Mouse (Mus musculus): ENCODE measurements at regions not wholly inside any gene's neighbourhood (a gene's known extent, or its start where the extent isn't known, plus 50 kb on each side); places are given as distances from the start of the nearest gene placed in this dataset.
A peak's percentile ranks its signal among the peaks of the same experiment; 100 is the strongest.

DNA sequence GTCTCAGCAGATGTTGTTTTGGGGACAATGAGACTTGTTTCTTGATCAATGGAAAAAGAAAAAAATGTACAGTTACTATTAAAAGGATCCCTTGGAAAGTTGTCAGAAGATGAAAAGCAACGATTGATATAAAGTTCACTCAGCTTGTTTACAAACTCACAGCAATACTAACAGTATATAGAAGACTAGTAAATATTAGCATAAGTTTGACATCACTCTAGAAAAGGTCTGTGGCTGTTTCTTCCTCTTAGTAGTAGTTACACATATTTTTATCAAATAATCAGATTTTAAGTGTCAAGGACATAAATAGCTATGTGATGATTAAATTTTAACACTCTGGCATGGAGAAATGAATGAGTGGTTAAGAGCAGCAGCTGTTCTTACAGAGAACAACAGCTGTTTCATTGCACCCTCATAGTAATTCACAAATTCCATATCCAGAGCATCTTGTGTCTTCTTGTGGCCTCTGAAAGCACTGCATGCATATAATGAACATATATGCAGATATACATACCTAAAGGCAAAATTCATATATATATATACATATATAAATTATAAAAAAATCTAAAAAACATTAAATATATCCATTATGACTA lies 179.1 kb upstream of the Pcdh10 start:
- Histone ChIP-seq H3K4me1 (no peaks in the 10 kb centered on the region), H3K36me3 (replicated peaks) (no peaks in the 10 kb centered on the region), H3K27ac (replicated peaks) (no peak overlapping the region), H3K9me3 (no peaks in the 10 kb centered on the region), H3K4me3 (no peak overlapping the region), H3K27me3 (replicated peaks; ENCODE audit: low read depth, poor library complexity, severe bottlenecking) (no peaks in the 10 kb centered on the region)
- DNase-seq (ENCODE audit: low spot score), result no peak
- WGBS, result 92% methylated on average over 1 of the region's 1 CpGs

DNA sequence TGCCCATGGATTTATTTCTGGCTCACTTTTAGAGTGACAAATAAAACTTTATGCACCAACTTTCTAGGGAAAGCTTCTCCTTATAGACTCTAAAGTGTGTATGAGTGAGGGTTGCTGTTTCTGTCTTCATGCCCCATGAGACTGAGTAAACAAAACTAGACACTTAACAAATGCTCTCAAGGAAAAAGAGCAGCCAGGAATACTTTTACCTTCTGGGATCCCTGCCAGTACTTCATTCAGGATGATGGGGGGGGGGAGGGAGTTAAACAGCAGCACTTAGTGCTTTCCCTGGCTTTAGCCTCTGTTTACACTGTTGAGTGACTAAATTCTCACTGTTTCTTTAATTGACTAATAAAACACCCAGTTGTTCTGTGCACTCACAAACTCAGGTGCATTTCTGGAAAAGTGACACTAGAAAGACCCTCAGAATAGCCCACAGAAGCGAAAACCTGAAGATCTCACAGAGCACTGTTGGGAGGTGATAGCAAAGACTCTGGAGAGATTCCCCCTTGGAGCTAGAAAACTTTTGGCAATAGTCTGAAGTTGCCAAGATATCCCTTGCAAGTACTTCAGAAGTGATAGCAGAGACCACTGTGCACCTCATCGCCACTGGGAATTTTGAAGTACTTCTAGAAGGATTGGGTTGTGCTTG lies 173.7 kb upstream of the Pcdh10 start:
- Histone ChIP-seq H3K4me3 (no peak overlapping the region), H3K27me3 (replicated peaks; ENCODE audit: low read depth, poor library complexity, severe bottlenecking) (no peaks in the 10 kb centered on the region), H3K4me1 (no peaks in the 10 kb centered on the region), H3K27ac (replicated peaks) (no peak overlapping the region), H3K9me3 (no peaks in the 10 kb centered on the region), H3K36me3 (replicated peaks) (no peaks in the 10 kb centered on the region)
- 84% methylated on average over 2 of the region's 2 CpGs for WGBS
- DNase-seq (ENCODE audit: low spot score), result no peak

GRCm38 (mm10) chr3:45231641-45232433 lies 146.4 kb upstream of the Pcdh10 start:
- H3K27me3 ChIP-seq (replicated peaks; ENCODE audit: low read depth, poor library complexity, severe bottlenecking), result no peaks in the 10 kb centered on the region
- no peaks in the 10 kb centered on the region for H3K36me3 ChIP-seq (replicated peaks)
- no peaks in the 10 kb centered on the region for H3K4me1 ChIP-seq
- no peak for DNase-seq (ENCODE audit: low spot score)
- no peaks in the 10 kb centered on the region for H3K9me3 ChIP-seq
- H3K4me3 ChIP-seq, result no peak overlapping the region
- WGBS, result 78% methylated on average over 5 of the region's 5 CpGs
- no peak overlapping the region for H3K27ac ChIP-seq (replicated peaks)

GRCm38 (mm10) chr3:45238457-45238856 lies 139.7 kb upstream of the Pcdh10 start:
- no peaks in the 10 kb centered on the region for H3K36me3 ChIP-seq (replicated peaks)
- no peak overlapping the region for H3K4me3 ChIP-seq
- no peaks in the 10 kb centered on the region for H3K27me3 ChIP-seq (replicated peaks; ENCODE audit: low read depth, poor library complexity, severe bottlenecking)
- DNase-seq (ENCODE audit: low spot score), result no peak
- 66% methylated on average over 2 of the region's 2 CpGs for WGBS
- no peaks in the 10 kb centered on the region for H3K4me1 ChIP-seq
- H3K27ac ChIP-seq (replicated peaks), result no peak overlapping the region
- H3K9me3 ChIP-seq, result no peaks in the 10 kb centered on the region

DNA sequence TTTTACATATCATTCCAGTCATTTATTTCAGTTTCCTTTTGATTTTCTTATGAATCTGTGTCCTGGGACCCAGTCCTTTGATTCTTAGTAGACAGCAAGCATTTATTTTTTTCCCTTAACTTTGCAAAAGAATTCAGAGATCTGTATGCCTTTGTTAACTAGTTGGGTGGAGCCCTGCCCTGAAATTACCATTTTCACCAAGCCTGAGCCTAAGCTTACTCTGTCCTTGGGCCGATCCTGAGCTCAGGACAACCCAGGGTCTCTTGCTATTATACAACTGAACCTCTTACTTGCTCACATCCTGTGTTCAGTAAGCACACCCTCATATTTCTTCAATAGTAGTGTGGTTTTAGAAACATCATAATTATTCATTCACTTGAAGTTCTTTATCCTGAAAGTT lies 132.7 kb upstream of the Pcdh10 start:
- Histone ChIP-seq H3K4me3 (no peak overlapping the region), H3K27me3 (replicated peaks; ENCODE audit: low read depth, poor library complexity, severe bottlenecking) (no peaks in the 10 kb centered on the region), H3K36me3 (replicated peaks) (no peaks in the 10 kb centered on the region), H3K9me3 (no peaks in the 10 kb centered on the region), H3K4me1 (no peaks in the 10 kb centered on the region), H3K27ac (replicated peaks) (no peak overlapping the region)
- WGBS, result 89% methylated on average over 1 of the region's 1 CpGs
- no peak for DNase-seq (ENCODE audit: low spot score)

DNA sequence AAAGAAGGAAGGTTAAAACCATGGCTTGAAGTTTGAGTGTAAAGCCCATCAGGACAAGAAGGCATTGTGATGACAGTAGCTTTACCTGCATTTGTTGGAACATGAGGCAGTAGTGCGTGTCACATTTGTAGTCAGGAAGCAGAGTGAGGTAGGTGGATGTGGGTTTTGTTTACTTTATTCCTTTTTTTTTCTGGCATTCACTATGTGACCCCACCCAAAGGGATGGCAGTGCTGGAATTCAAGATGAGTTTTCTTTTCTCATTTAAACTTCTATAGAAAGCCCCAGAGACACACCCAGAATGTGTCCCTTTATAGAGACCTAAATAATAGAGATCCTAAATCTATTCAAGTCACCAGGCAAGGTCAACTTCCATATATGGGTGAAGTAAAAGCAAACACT lies 131.6 kb upstream of the Pcdh10 start:
- DNase-seq (ENCODE audit: low spot score), result no peak
- Histone ChIP-seq H3K4me1 (no peaks in the 10 kb centered on the region), H3K27ac (replicated peaks) (no peak overlapping the region), H3K9me3 (no peaks in the 10 kb centered on the region), H3K36me3 (replicated peaks) (no peaks in the 10 kb centered on the region), H3K27me3 (replicated peaks; ENCODE audit: low read depth, poor library complexity, severe bottlenecking) (no peaks in the 10 kb centered on the region), H3K4me3 (no peak overlapping the region)
- WGBS, result 84% methylated on average over 1 of the region's 1 CpGs

GRCm38 (mm10) chr3:45276783-45277182 lies 101.4 kb upstream of the Pcdh10 start:
- no peak for DNase-seq (ENCODE audit: low spot score)
- no peak overlapping the region for H3K4me3 ChIP-seq
- H3K4me1 ChIP-seq, result no peaks in the 10 kb centered on the region
- no peaks in the 10 kb centered on the region for H3K9me3 ChIP-seq
- H3K36me3 ChIP-seq (replicated peaks), result no peaks in the 10 kb centered on the region
- no peaks in the 10 kb centered on the region for H3K27me3 ChIP-seq (replicated peaks; ENCODE audit: low read depth, poor library complexity, severe bottlenecking)
- H3K27ac ChIP-seq (replicated peaks), result no peak overlapping the region
- WGBS, result 90% methylated on average over 6 of the region's 6 CpGs

DNA sequence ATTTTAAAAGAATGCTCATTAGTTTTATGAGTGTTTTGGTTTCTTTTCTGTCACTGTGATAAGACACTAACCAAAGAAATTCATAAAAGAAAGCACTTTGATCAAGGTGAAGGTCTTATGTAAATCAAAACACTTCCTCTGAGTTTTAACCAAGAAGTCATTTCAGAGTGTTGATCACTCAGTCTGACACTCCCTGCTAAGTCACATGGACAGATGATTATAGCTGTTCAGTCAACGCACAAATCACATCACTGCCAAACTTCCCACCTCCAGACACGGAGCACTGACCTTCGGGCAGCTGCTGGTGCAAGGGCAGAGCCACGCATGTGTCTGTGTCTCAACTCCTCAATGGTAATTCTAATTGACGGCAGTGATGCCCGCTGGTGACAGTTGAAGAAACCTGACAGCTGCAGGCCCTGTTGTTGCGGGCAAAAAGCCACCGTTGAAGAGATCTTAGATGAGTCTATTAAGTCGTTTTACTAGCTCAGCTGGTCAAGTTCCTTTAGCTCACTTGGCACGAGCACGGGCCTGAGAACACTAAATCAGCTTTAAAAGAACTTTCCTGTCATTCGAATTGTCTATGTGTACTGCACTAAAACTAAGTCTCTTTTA lies 80.8 kb upstream of the Pcdh10 start:
- Histone ChIP-seq H3K27me3 (replicated peaks; ENCODE audit: low read depth, poor library complexity, severe bottlenecking) (no peaks in the 10 kb centered on the region), H3K9me3 (no peaks in the 10 kb centered on the region), H3K36me3 (replicated peaks) (no peaks in the 10 kb centered on the region), H3K27ac (replicated peaks) (no peak overlapping the region), H3K4me1 (no peaks in the 10 kb centered on the region), H3K4me3 (no peak overlapping the region)
- WGBS, result 81% methylated on average over 12 of the region's 12 CpGs
- peak; percentile 8 for DNase-seq (ENCODE audit: low spot score)

DNA sequence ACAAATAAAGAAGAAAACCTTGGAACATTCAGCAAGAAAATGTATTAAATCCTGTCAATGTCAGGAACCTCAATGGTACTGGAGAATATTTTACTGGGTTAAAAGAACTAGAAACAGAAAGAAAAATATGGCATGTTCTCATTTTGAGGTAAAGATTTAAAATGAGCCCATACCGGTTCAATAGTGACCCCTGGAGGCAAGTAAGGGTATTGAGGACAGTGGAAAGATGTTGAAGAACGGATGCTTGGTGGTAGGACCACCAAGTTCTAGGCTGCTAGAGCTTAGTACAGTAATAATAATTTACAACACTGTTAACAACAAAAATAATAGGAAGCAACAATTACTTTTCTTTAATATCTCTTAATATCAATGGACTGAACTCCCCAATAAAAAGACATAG lies 58.9 kb upstream of the Pcdh10 start:
- no peak for DNase-seq (ENCODE audit: low spot score)
- Histone ChIP-seq H3K4me3 (no peak overlapping the region), H3K36me3 (replicated peaks) (no peaks in the 10 kb centered on the region), H3K27me3 (replicated peaks; ENCODE audit: low read depth, poor library complexity, severe bottlenecking) (no peaks in the 10 kb centered on the region), H3K27ac (replicated peaks) (no peak overlapping the region), H3K9me3 (no peaks in the 10 kb centered on the region), H3K4me1 (no peaks in the 10 kb centered on the region)
- 40% methylated on average over 2 of the region's 2 CpGs for WGBS
